Mouse (Mus musculus): ENCODE data around the gene Cul3.

- TF ChIP-seq GATA1 (IDR thresholded peaks at IDR 0.05; ENCODE audit: low read length) (no peak), TAL1 (IDR thresholded peaks at IDR 0.05; ENCODE audit: low read length) (no peak)
Observed at GRCm38 (mm10) chr1:80338398-80338797, 1.9 kb downstream of the Cul3 start.
